Mouse (Mus musculus): ENCODE measurements around the gene Ckap2. TPM values are rescaled to one million over a fixed set of nuclear protein-coding genes. Genes with fewer than 3 reads are reported as not detected.
"Not testable (repeated sequence)": the region's sequence is repeated elsewhere in the genome, so short reads cannot be mapped to it uniquely, and the experiment has no call there.

The Ckap2 gene
- total and polyA plus RNA-seq, 2 experiments from 2014 or later = 5.4 to 7.5 TPM

GRCm38 (mm10) chr8:22143764-22144491 lies 41.7 kb downstream of the Ckap2 start:
- Histone ChIP-seq H3K4me2 (ENCODE audit: low read depth, low read length, poor library complexity, severe bottlenecking) (no peak overlapping the region), H3K9me3 (ENCODE audit: low read length) (no peaks in the 10 kb centered on the region), H3K27me3 (ENCODE audit: insufficient read depth, low read length) (no peaks in the 10 kb centered on the region), H3K9ac (replicated peaks; ENCODE audit: low read length, poor library complexity, severe bottlenecking) (no peak overlapping the region), H3K36me3 (ENCODE audit: insufficient read depth, low read length) (0 out of 2 replicates have a peak, but pooled peaks cover 5% of the 10 kb centered on the region), H3K4me3 (ENCODE audit: low read depth, low read length) (no peak overlapping the region), H3K27ac (ENCODE audit: low read depth, low read length) (no peak overlapping the region), H3K4me1 (ENCODE audit: insufficient read depth, low read length) (no peaks in the 10 kb centered on the region)
- DNase-seq (ENCODE audit: low spot score) (peak; percentile 2), ATAC-seq (ENCODE audit: low FRiP score) (no peak)
- no peak for TF ChIP-seq CTCF (IDR thresholded peaks at IDR 0.05)
- WGBS = 85% methylated on average over 1 of the region's 1 CpGs

- DNase-seq (ENCODE audit: low spot score) (no peak), ATAC-seq (ENCODE audit: low FRiP score) (no peak)
- no peak overlapping the region for H3K9ac ChIP-seq (replicated peaks; ENCODE audit: low read length, poor library complexity, severe bottlenecking)
- no peaks in the 10 kb centered on the region for H3K36me3 ChIP-seq (ENCODE audit: insufficient read depth, low read length)
- no peaks in the 10 kb centered on the region for H3K9me3 ChIP-seq (ENCODE audit: low read length)
- H3K4me3 ChIP-seq (ENCODE audit: low read depth, low read length) = no peak overlapping the region
- TF ChIP-seq CTCF (IDR thresholded peaks at IDR 0.05) = no peak
- no peaks in the 10 kb centered on the region for H3K4me1 ChIP-seq (ENCODE audit: insufficient read depth, low read length)
- WGBS = 82% methylated on average over 4 of the region's 4 CpGs
- no peaks in the 10 kb centered on the region for H3K27me3 ChIP-seq (ENCODE audit: insufficient read depth, low read length)
- no peak overlapping the region for H3K27ac ChIP-seq (ENCODE audit: low read depth, low read length)
- H3K4me2 ChIP-seq (ENCODE audit: low read depth, low read length, poor library complexity, severe bottlenecking) = no peak overlapping the region
Observed at GRCm38 (mm10) chr8:22142592-22142991, 43.0 kb downstream of the Ckap2 start.

GRCm38 (mm10) chr8:22141836-22142385 lies 43.7 kb downstream of the Ckap2 start:
- Histone ChIP-seq H3K27ac (ENCODE audit: low read depth, low read length) (no peak overlapping the region), H3K27me3 (ENCODE audit: insufficient read depth, low read length) (no peaks in the 10 kb centered on the region), H3K9me3 (ENCODE audit: low read length) (no peaks in the 10 kb centered on the region), H3K4me3 (ENCODE audit: low read depth, low read length) (no peak overlapping the region), H3K36me3 (ENCODE audit: insufficient read depth, low read length) (no peaks in the 10 kb centered on the region), H3K4me2 (ENCODE audit: low read depth, low read length, poor library complexity, severe bottlenecking) (no peak overlapping the region), H3K9ac (replicated peaks; ENCODE audit: low read length, poor library complexity, severe bottlenecking) (no peak overlapping the region), H3K4me1 (ENCODE audit: insufficient read depth, low read length) (no peaks in the 10 kb centered on the region)
- no peak for DNase-seq (ENCODE audit: low spot score)
- no peak for TF ChIP-seq CTCF (IDR thresholded peaks at IDR 0.05)
- 85% methylated on average over 4 of the region's 4 CpGs for WGBS
- no peak for ATAC-seq (ENCODE audit: low FRiP score)

GRCm38 (mm10) chr8:22136462-22136861 lies 49.2 kb downstream of the Ckap2 start:
- H3K4me1 ChIP-seq (ENCODE audit: insufficient read depth, low read length); H3K9me3 ChIP-seq (ENCODE audit: low read length); H3K4me2 ChIP-seq (ENCODE audit: low read depth, low read length, poor library complexity, severe bottlenecking); H3K9ac ChIP-seq (replicated peaks; ENCODE audit: low read length, poor library complexity, severe bottlenecking); H3K36me3 ChIP-seq (ENCODE audit: insufficient read depth, low read length); H3K27ac ChIP-seq (ENCODE audit: low read depth, low read length); DNase-seq (ENCODE audit: low spot score); ATAC-seq (ENCODE audit: low FRiP score); H3K4me3 ChIP-seq (ENCODE audit: low read depth, low read length); H3K27me3 ChIP-seq (ENCODE audit: insufficient read depth, low read length): not testable (repeated sequence)
- WGBS = 83% methylated on average over 9 of the region's 9 CpGs

- H3K36me3 ChIP-seq (ENCODE audit: insufficient read depth, low read length) = peaks cover 5% of the 10 kb centered on the region
- no peak for DNase-seq (ENCODE audit: low spot score)
- no peak for TF ChIP-seq CTCF (IDR thresholded peaks at IDR 0.05)
- 81% methylated on average over 5 of the region's 5 CpGs for WGBS
- H3K27ac ChIP-seq (ENCODE audit: low read depth, low read length) = no peak overlapping the region
- H3K4me1 ChIP-seq (ENCODE audit: insufficient read depth, low read length) = no peaks in the 10 kb centered on the region
- H3K4me2 ChIP-seq (ENCODE audit: low read depth, low read length, poor library complexity, severe bottlenecking) = no peak overlapping the region
- H3K27me3 ChIP-seq (ENCODE audit: insufficient read depth, low read length) = no peaks in the 10 kb centered on the region
- H3K9me3 ChIP-seq (ENCODE audit: low read length) = no peaks in the 10 kb centered on the region
- no peak for ATAC-seq (ENCODE audit: low FRiP score)
- no peak overlapping the region for H3K4me3 ChIP-seq (ENCODE audit: low read depth, low read length)
- no peak overlapping the region for H3K9ac ChIP-seq (replicated peaks; ENCODE audit: low read length, poor library complexity, severe bottlenecking)
Observed at GRCm38 (mm10) chr8:22134750-22135135, 50.9 kb downstream of the Ckap2 start.

- no peak overlapping the region for H3K4me2 ChIP-seq (ENCODE audit: low read depth, low read length, poor library complexity, severe bottlenecking)
- no peak for DNase-seq (ENCODE audit: low spot score)
- H3K4me1 ChIP-seq (ENCODE audit: insufficient read depth, low read length) = no peaks in the 10 kb centered on the region
- H3K36me3 ChIP-seq (ENCODE audit: insufficient read depth, low read length) = peaks cover 5% of the 10 kb centered on the region
- H3K9me3 ChIP-seq (ENCODE audit: low read length) = no peaks in the 10 kb centered on the region
- no peak overlapping the region for H3K27ac ChIP-seq (ENCODE audit: low read depth, low read length)
- 95% methylated on average over 7 of the region's 7 CpGs for WGBS
- TF ChIP-seq CTCF (IDR thresholded peaks at IDR 0.05) = no peak
- ATAC-seq (ENCODE audit: low FRiP score) = no peak
- no peak overlapping the region for H3K9ac ChIP-seq (replicated peaks; ENCODE audit: low read length, poor library complexity, severe bottlenecking)
- no peaks in the 10 kb centered on the region for H3K27me3 ChIP-seq (ENCODE audit: insufficient read depth, low read length)
- no peak overlapping the region for H3K4me3 ChIP-seq (ENCODE audit: low read depth, low read length)
Observed at GRCm38 (mm10) chr8:22134078-22134749, 51.4 kb downstream of the Ckap2 start.
